Mouse (Mus musculus) liver, embryonic 14.5 days (tissue): ENCODE data around the gene BC049715.

Experiments
- CTCF ChIP-seq: IDR thresholded peaks from 2 replicates; pipeline ENCODE4 v1.5.1; 2016; ENCODE audit warnings: antibody characterized with exemption, low read depth, control low read depth
- EP300 ChIP-seq: IDR thresholded peaks from 2 replicates; pipeline ENCODE4 v1.6.1; 2016; ENCODE audit warnings: antibody characterized with exemption, low read depth

- TF ChIP-seq CTCF (no peak), EP300 (no peak)
Observed at GRCm38 (mm10) chr6:136821086-136821485, 6.3 kb upstream of the BC049715 start.
